Mouse (Mus musculus): ENCODE measurements around the gene Rab4a. TPM values are rescaled to one million over a fixed set of nuclear protein-coding genes. Genes with fewer than 3 reads are reported as not detected.

The Rab4a gene
- polyA plus RNA-seq, 1 experiment from 2014 or later, result 58.7 TPM

- no peak overlapping the region for H3K9ac ChIP-seq (ENCODE audit: low read depth, low read length)
- no peak for ATAC-seq (replicated peaks; ENCODE audit: insufficient number of reproducible peaks, low FRiP score, low TSS enrichment)
- H3K36me3 ChIP-seq (ENCODE audit: control insufficient read depth, insufficient read depth, low read length), result 0 out of 2 replicates have a peak, but pooled peaks cover 2% of the 10 kb centered on the region
- no peaks in the 10 kb centered on the region for H3K27me3 ChIP-seq (ENCODE audit: control insufficient read depth, insufficient read depth, low read length)
- H3K4me1 ChIP-seq (ENCODE audit: control insufficient read depth, insufficient read depth, low read length), result 0 out of 2 replicates have a peak, but pooled peaks cover 2% of the 10 kb centered on the region
- H3K27ac ChIP-seq (ENCODE audit: low read depth, low read length), result no peak overlapping the region
- no peak overlapping the region for H3K4me3 ChIP-seq (ENCODE audit: low read depth, low read length)
- 89% methylated on average over 6 of the region's 6 CpGs for WGBS (ENCODE audit: insufficient replicate concordance)
- H3K4me2 ChIP-seq, result no peak overlapping the region
- no peaks in the 10 kb centered on the region for H3K9me3 ChIP-seq (replicated peaks; ENCODE audit: control insufficient read depth, low read length)
These were observed 15.0 kb downstream of the Rab4a start for GRCm38 (mm10) chr8:123820780-123821179.

DNA sequence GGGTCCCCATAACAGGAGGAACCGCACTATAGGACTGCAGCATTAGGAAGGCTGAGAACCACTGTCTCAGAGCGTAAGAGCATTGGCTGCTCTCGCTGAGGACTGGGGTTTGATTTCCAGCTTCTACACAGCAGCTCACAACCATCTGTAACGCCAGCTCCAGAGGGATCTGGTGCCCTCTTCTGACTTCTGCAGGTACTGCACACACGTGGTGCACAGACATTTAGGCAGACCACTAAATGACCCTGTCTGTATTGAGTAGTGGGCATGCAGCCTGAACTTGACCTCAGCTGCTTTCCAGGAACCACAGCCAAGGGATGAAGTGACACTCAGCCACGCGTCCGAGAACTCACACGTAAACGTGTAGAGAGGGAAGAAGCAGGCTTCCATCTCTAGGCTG lies 17.3 kb downstream of the Rab4a start:
- Histone ChIP-seq H3K27ac (ENCODE audit: low read depth, low read length) (no peak overlapping the region), H3K4me1 (ENCODE audit: control insufficient read depth, insufficient read depth, low read length) (no peaks in the 10 kb centered on the region), H3K27me3 (ENCODE audit: control insufficient read depth, insufficient read depth, low read length) (no peaks in the 10 kb centered on the region), H3K36me3 (ENCODE audit: control insufficient read depth, insufficient read depth, low read length) (peaks cover 6% of the 10 kb centered on the region; the same call in 1 of the 2 replicates), H3K9me3 (replicated peaks; ENCODE audit: control insufficient read depth, low read length) (no peaks in the 10 kb centered on the region), H3K9ac (ENCODE audit: low read depth, low read length) (no peak overlapping the region), H3K4me3 (ENCODE audit: low read depth, low read length) (no peak overlapping the region), H3K4me2 (no peak overlapping the region)
- ATAC-seq (replicated peaks; ENCODE audit: insufficient number of reproducible peaks, low FRiP score, low TSS enrichment), result no peak
- WGBS (ENCODE audit: insufficient replicate concordance), result 94% methylated on average over 10 of the region's 10 CpGs

GRCm38 (mm10) chr8:123823532-123824123 lies 17.8 kb downstream of the Rab4a start:
- H3K4me3 ChIP-seq (ENCODE audit: low read depth, low read length), result no peak overlapping the region
- peaks cover 6% of the 10 kb centered on the region; the same call in 1 of the 2 replicates for H3K36me3 ChIP-seq (ENCODE audit: control insufficient read depth, insufficient read depth, low read length)
- no peaks in the 10 kb centered on the region for H3K27me3 ChIP-seq (ENCODE audit: control insufficient read depth, insufficient read depth, low read length)
- H3K9ac ChIP-seq (ENCODE audit: low read depth, low read length), result no peak overlapping the region
- no peak overlapping the region for H3K27ac ChIP-seq (ENCODE audit: low read depth, low read length)
- H3K4me2 ChIP-seq, result no peak overlapping the region
- no peak for ATAC-seq (replicated peaks; ENCODE audit: insufficient number of reproducible peaks, low FRiP score, low TSS enrichment)
- 66% methylated on average over 18 of the region's 18 CpGs for WGBS (ENCODE audit: insufficient replicate concordance)
- no peaks in the 10 kb centered on the region for H3K4me1 ChIP-seq (ENCODE audit: control insufficient read depth, insufficient read depth, low read length)
- no peaks in the 10 kb centered on the region for H3K9me3 ChIP-seq (replicated peaks; ENCODE audit: control insufficient read depth, low read length)

DNA sequence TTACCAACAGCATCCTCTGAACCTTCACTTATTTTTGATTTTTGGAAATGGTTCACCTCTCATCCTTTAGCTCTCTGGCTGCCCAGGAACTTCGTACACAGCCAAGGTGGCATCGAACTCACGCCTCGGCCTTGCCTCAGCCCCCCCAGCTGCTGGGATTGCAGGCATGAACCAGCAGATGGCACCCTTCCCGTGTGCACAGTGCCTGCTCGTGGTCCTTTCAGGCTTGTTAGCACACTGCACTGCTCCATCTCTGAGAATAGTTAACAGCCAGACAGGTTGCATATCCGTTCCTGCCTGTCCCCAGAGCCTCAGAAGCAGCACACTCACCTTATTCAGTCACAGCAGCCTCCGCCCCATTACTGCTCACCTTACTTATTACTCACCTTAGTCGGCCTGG lies 20.2 kb downstream of the Rab4a start:
- Histone ChIP-seq H3K9ac (ENCODE audit: low read depth, low read length) (no peak overlapping the region), H3K4me2 (no peak overlapping the region), H3K27me3 (ENCODE audit: control insufficient read depth, insufficient read depth, low read length) (no peaks in the 10 kb centered on the region), H3K4me3 (ENCODE audit: low read depth, low read length) (no peak overlapping the region), H3K9me3 (replicated peaks; ENCODE audit: control insufficient read depth, low read length) (no peaks in the 10 kb centered on the region), H3K36me3 (ENCODE audit: control insufficient read depth, insufficient read depth, low read length) (peaks cover 8% of the 10 kb centered on the region; the same call in 1 of the 2 replicates), H3K27ac (ENCODE audit: low read depth, low read length) (no peak overlapping the region), H3K4me1 (ENCODE audit: control insufficient read depth, insufficient read depth, low read length) (no peaks in the 10 kb centered on the region)
- ATAC-seq (replicated peaks; ENCODE audit: insufficient number of reproducible peaks, low FRiP score, low TSS enrichment), result no peak
- 59% methylated on average over 9 of the region's 9 CpGs for WGBS (ENCODE audit: insufficient replicate concordance)

GRCm38 (mm10) chr8:123826758-123827157 lies 21.0 kb downstream of the Rab4a start:
- no peaks in the 10 kb centered on the region for H3K4me1 ChIP-seq (ENCODE audit: control insufficient read depth, insufficient read depth, low read length)
- no peak overlapping the region for H3K27ac ChIP-seq (ENCODE audit: low read depth, low read length)
- no peak overlapping the region for H3K4me3 ChIP-seq (ENCODE audit: low read depth, low read length)
- no peak overlapping the region for H3K4me2 ChIP-seq
- 83% methylated on average over 7 of the region's 7 CpGs for WGBS (ENCODE audit: insufficient replicate concordance)
- peaks cover 8% of the 10 kb centered on the region; the same call in 1 of the 2 replicates for H3K36me3 ChIP-seq (ENCODE audit: control insufficient read depth, insufficient read depth, low read length)
- H3K9ac ChIP-seq (ENCODE audit: low read depth, low read length), result no peak overlapping the region
- no peaks in the 10 kb centered on the region for H3K27me3 ChIP-seq (ENCODE audit: control insufficient read depth, insufficient read depth, low read length)
- H3K9me3 ChIP-seq (replicated peaks; ENCODE audit: control insufficient read depth, low read length), result no peaks in the 10 kb centered on the region
- ATAC-seq (replicated peaks; ENCODE audit: insufficient number of reproducible peaks, low FRiP score, low TSS enrichment), result no peak

- no peaks in the 10 kb centered on the region for H3K27me3 ChIP-seq (ENCODE audit: control insufficient read depth, insufficient read depth, low read length)
- no peak for ATAC-seq (replicated peaks; ENCODE audit: insufficient number of reproducible peaks, low FRiP score, low TSS enrichment)
- H3K4me2 ChIP-seq, result no peak overlapping the region
- no peak overlapping the region for H3K27ac ChIP-seq (ENCODE audit: low read depth, low read length)
- no peaks in the 10 kb centered on the region for H3K9me3 ChIP-seq (replicated peaks; ENCODE audit: control insufficient read depth, low read length)
- WGBS (ENCODE audit: insufficient replicate concordance), result 91% methylated on average over 13 of the region's 13 CpGs
- no peaks in the 10 kb centered on the region for H3K4me1 ChIP-seq (ENCODE audit: control insufficient read depth, insufficient read depth, low read length)
- H3K4me3 ChIP-seq (ENCODE audit: low read depth, low read length), result no peak overlapping the region
- H3K9ac ChIP-seq (ENCODE audit: low read depth, low read length), result no peak overlapping the region
- peaks cover 12% of the 10 kb centered on the region for H3K36me3 ChIP-seq (ENCODE audit: control insufficient read depth, insufficient read depth, low read length)
These were observed 21.7 kb downstream of the Rab4a start for GRCm38 (mm10) chr8:123827523-123827922.

DNA sequence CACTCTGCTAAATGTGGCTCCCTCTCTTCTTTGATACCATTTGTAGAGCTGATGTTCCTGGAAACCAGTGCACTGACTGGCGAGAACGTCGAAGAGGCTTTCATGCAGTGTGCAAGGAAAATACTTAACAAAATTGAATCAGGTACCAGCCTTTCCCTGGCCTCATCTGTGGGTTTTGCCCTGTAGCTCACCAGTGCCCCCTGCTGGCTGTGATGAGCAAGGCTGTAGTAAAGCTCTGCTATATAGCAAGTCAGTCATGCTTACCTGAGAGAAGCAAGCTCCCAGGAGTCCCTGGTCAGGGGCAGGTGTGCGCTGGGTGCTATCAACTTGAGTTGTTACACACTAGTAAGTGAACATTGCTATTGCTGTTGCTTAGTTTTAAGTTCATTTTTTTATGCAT lies 27.0 kb downstream of the Rab4a start:
- peaks cover 24% of the 10 kb centered on the region for H3K36me3 ChIP-seq (ENCODE audit: control insufficient read depth, insufficient read depth, low read length)
- H3K9me3 ChIP-seq (replicated peaks; ENCODE audit: control insufficient read depth, low read length), result no peaks in the 10 kb centered on the region
- no peak overlapping the region for H3K9ac ChIP-seq (ENCODE audit: low read depth, low read length)
- H3K4me3 ChIP-seq (ENCODE audit: low read depth, low read length), result no peak overlapping the region
- H3K4me2 ChIP-seq, result no peak overlapping the region
- ATAC-seq (replicated peaks; ENCODE audit: insufficient number of reproducible peaks, low FRiP score, low TSS enrichment), result no peak
- 96% methylated on average over 4 of the region's 4 CpGs for WGBS (ENCODE audit: insufficient replicate concordance)
- no peaks in the 10 kb centered on the region for H3K27me3 ChIP-seq (ENCODE audit: control insufficient read depth, insufficient read depth, low read length)
- H3K27ac ChIP-seq (ENCODE audit: low read depth, low read length), result no peak overlapping the region
- H3K4me1 ChIP-seq (ENCODE audit: control insufficient read depth, insufficient read depth, low read length), result no peaks in the 10 kb centered on the region

DNA sequence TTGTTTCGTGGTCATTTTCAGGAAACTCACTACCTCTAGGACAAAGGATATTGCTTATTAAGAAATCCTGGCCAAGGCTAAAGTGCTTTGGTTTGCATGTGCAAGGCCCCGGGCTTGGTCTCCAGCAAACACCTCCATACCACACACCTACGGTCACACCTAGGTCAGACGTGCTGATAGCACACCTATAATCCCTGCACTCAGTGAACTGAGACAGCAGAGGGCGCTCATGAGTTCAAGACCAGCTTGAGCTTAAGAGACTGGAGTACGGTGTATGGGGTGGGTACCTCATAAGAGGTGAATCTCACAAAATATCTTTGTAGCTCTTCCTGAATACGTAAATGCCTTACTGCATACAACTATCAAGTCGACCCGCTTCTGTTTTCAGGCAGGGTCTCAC lies 29.7 kb downstream of the Rab4a start:
- Histone ChIP-seq H3K4me3 (ENCODE audit: low read depth, low read length) (no peak overlapping the region), H3K4me1 (ENCODE audit: control insufficient read depth, insufficient read depth, low read length) (no peaks in the 10 kb centered on the region), H3K4me2 (no peak overlapping the region), H3K9ac (ENCODE audit: low read depth, low read length) (no peak overlapping the region), H3K36me3 (ENCODE audit: control insufficient read depth, insufficient read depth, low read length) (peaks cover 21% of the 10 kb centered on the region), H3K27ac (ENCODE audit: low read depth, low read length) (no peak overlapping the region), H3K9me3 (replicated peaks; ENCODE audit: control insufficient read depth, low read length) (no peaks in the 10 kb centered on the region), H3K27me3 (ENCODE audit: control insufficient read depth, insufficient read depth, low read length) (no peaks in the 10 kb centered on the region)
- ATAC-seq (replicated peaks; ENCODE audit: insufficient number of reproducible peaks, low FRiP score, low TSS enrichment), result peak; percentile 44; the same call in 1 of the 2 replicates
- WGBS (ENCODE audit: insufficient replicate concordance), result 49% methylated on average over 9 of the region's 9 CpGs

- Histone ChIP-seq H3K27ac (ENCODE audit: low read depth, low read length) (no peak overlapping the region), H3K4me1 (ENCODE audit: control insufficient read depth, insufficient read depth, low read length) (no peaks in the 10 kb centered on the region), H3K36me3 (ENCODE audit: control insufficient read depth, insufficient read depth, low read length) (peaks cover 21% of the 10 kb centered on the region), H3K27me3 (ENCODE audit: control insufficient read depth, insufficient read depth, low read length) (no peaks in the 10 kb centered on the region), H3K9ac (ENCODE audit: low read depth, low read length) (no peak overlapping the region), H3K4me3 (ENCODE audit: low read depth, low read length) (no peak overlapping the region), H3K9me3 (replicated peaks; ENCODE audit: control insufficient read depth, low read length) (no peaks in the 10 kb centered on the region), H3K4me2 (no peak overlapping the region)
- WGBS (ENCODE audit: insufficient replicate concordance), result 83% methylated on average over 6 of the region's 6 CpGs
- no peak for ATAC-seq (replicated peaks; ENCODE audit: insufficient number of reproducible peaks, low FRiP score, low TSS enrichment)
These were observed 30.6 kb downstream of the Rab4a start for GRCm38 (mm10) chr8:123836354-123836753.
